Mouse (Mus musculus) kidney, embryonic 15.5 days (tissue): ENCODE measurements around the gene Efhd1. TPM values are rescaled to one million over a fixed set of nuclear protein-coding genes. Genes with fewer than 3 reads are reported as not detected.
A peak's percentile ranks its signal among the peaks of the same experiment; 100 is the strongest.

ENCODE experiments used
- ATAC-seq: fragments of 200-750 bp; cut with Nextera tagmentation; replicated peaks from 2 replicates; pipeline ENCODE4 v1.8.0; 2017; ENCODE audit warnings: moderate TSS enrichment; ENCODE audit not compliant: low FRiP score
- H3K27ac ChIP-seq: fragments of 300-500 bp; sonication (generic); 2 replicates; pipeline ENCODE4 v1.5.1; 2015; ENCODE audit warnings: mild to moderate bottlenecking, inconsistent platforms
- H3K27me3 ChIP-seq: fragments of 300-500 bp; sonication (generic); 2 replicates; pipeline ENCODE4 v1.6.1; 2015; ENCODE audit warnings: inconsistent platforms
- H3K36me3 ChIP-seq: fragments of 300-500 bp; sonication (generic); 2 replicates; pipeline ENCODE4 v1.6.1; 2015; ENCODE audit warnings: inconsistent platforms
- H3K4me1 ChIP-seq: fragments of 300-500 bp; sonication (generic); 2 replicates; pipeline ENCODE4 v1.6.1; 2015; ENCODE audit warnings: inconsistent platforms
- H3K4me2 ChIP-seq: fragments of 300-500 bp; sonication (generic); 2 replicates; pipeline ENCODE4 v1.6.1; 2015; ENCODE audit warnings: moderate library complexity, mild to moderate bottlenecking, inconsistent platforms
- H3K4me3 ChIP-seq: fragments of 300-500 bp; sonication (generic); replicated peaks from 2 replicates; pipeline ENCODE4 v1.5.1; 2015; ENCODE audit warnings: mild to moderate bottlenecking, inconsistent platforms
- H3K9ac ChIP-seq: fragments of 300-500 bp; sonication (generic); 2 replicates; pipeline ENCODE4 v1.6.1; 2015; ENCODE audit warnings: mild to moderate bottlenecking, inconsistent platforms
- H3K9me3 ChIP-seq: fragments of 300-500 bp; sonication (generic); replicated peaks from 2 replicates; pipeline ENCODE4 v1.6.1; 2016; ENCODE audit warnings: inconsistent platforms
- WGBS: fragments of 180-500 bp; shearing (Covaris S2); methylation state at CpG from one replicate; pipeline ENCODE4 v1.1.7; 2015; ENCODE audit warnings: mixed read lengths; 5-methylcytosine and 5-hydroxymethylcytosine counted together
- polyA plus RNA-seq: library from polyadenylated mRNA; unstranded; fragments of >200 nt; fragmentation: Nextera tagmentation; extraction: Ambion mirVana; gene quantifications from 2 replicates; pipeline ENCODE4 v1.2.1, GENCODE M21; 2015

Gene Efhd1
- polyA plus RNA-seq, 1 experiment from 2014 or later, result 5.8 TPM

GRCm38 (mm10) chr1:87245929-87246815, 18.0 kb upstream of the Efhd1 start:
- WGBS, result 24% methylated on average over 22 of the region's 22 CpGs

GRCm38 (mm10) chr1:87252040-87252609, 12.0 kb upstream of the Efhd1 start:
- no peak overlapping the region for H3K4me3 ChIP-seq
- no peak for ATAC-seq

More at GRCm38 (mm10) chr1:87245929-87246815, 18.0 kb upstream of the Efhd1 start:
- peaks cover 3% of the 10 kb centered on the region; the same call in 1 of the 2 replicates for H3K4me1 ChIP-seq
- peak overlapping the region; percentile 45; the same call in 1 of the 2 replicates for H3K4me2 ChIP-seq
- no peak overlapping the region for H3K9ac ChIP-seq
- no peaks in the 10 kb centered on the region for H3K27me3 ChIP-seq
- no peaks in the 10 kb centered on the region for H3K36me3 ChIP-seq
- no peaks in the 10 kb centered on the region for H3K9me3 ChIP-seq
- peak overlapping the region; percentile 11; the same call in 1 of the 2 replicates for H3K4me3 ChIP-seq
- H3K27ac ChIP-seq, result no peak overlapping the region
- peak; percentile 93 for ATAC-seq

GRCm38 (mm10) chr1:87255173-87255572, 9.0 kb upstream of the Efhd1 start:
- Histone ChIP-seq H3K9me3 (no peaks in the 10 kb centered on the region), H3K4me2 (no peak overlapping the region), H3K27ac (no peak overlapping the region), H3K27me3 (peaks cover 36% of the 10 kb centered on the region), H3K4me3 (no peak overlapping the region), H3K4me1 (0 out of 2 replicates have a peak, but pooled peaks cover 6% of the 10 kb centered on the region), H3K9ac (no peak overlapping the region), H3K36me3 (no peaks in the 10 kb centered on the region)
- WGBS, result 68% methylated on average over 4 of the region's 4 CpGs
- no peak for ATAC-seq

More at GRCm38 (mm10) chr1:87252040-87252609, 12.0 kb upstream of the Efhd1 start:
- Histone ChIP-seq H3K27ac (no peak overlapping the region), H3K4me2 (no peak overlapping the region), H3K9ac (no peak overlapping the region), H3K27me3 (peaks cover 8% of the 10 kb centered on the region), H3K9me3 (no peaks in the 10 kb centered on the region), H3K36me3 (no peaks in the 10 kb centered on the region), H3K4me1 (no peaks in the 10 kb centered on the region)
- WGBS, result 65% methylated on average over 5 of the region's 5 CpGs

GRCm38 (mm10) chr1:87257691-87258090, 6.5 kb upstream of the Efhd1 start:
- 29% methylated on average over 11 of the region's 11 CpGs for WGBS
- Histone ChIP-seq H3K4me1 (0 out of 2 replicates have a peak, but pooled peaks cover 6% of the 10 kb centered on the region), H3K9ac (no peak overlapping the region)

DNA sequence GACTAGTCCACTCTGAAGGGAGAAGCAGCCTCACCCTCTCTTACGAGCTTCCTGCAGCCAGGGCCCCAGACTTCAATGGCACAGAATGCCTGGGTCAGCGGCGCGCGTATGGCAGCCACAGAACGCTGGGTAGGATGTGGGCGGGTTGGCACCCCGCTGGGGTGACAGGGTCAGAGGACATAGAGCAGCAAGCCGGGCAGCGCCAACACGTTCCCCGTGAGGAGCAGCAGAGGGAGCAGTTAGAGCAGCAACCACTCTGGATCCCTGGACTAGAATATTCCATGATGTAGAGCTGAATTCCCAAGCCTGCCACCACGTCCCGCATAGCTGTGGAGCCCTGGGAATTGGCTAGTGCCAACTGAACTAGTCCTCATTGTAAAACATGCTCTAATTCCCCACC, 5.7 kb upstream of the Efhd1 start:
- H3K9ac ChIP-seq, result no peak overlapping the region
- 10% methylated on average over 14 of the region's 14 CpGs for WGBS
- H3K9me3 ChIP-seq, result no peaks in the 10 kb centered on the region
- H3K4me1 ChIP-seq, result peaks cover 10% of the 10 kb centered on the region; the same call in 1 of the 2 replicates
- H3K4me3 ChIP-seq, result no peak overlapping the region
- no peaks in the 10 kb centered on the region for H3K36me3 ChIP-seq
- peaks cover 69% of the 10 kb centered on the region for H3K27me3 ChIP-seq
- no peak overlapping the region for H3K27ac ChIP-seq
- peak overlapping the region; percentile 27; the same call in 1 of the 2 replicates for H3K4me2 ChIP-seq
- no peak for ATAC-seq

More at GRCm38 (mm10) chr1:87257691-87258090, 6.5 kb upstream of the Efhd1 start:
- no peak overlapping the region for H3K27ac ChIP-seq
- no peak overlapping the region for H3K4me3 ChIP-seq
- H3K36me3 ChIP-seq, result no peaks in the 10 kb centered on the region
- no peak overlapping the region for H3K4me2 ChIP-seq
- ATAC-seq, result no peak
- peaks cover 61% of the 10 kb centered on the region for H3K27me3 ChIP-seq
- H3K9me3 ChIP-seq, result no peaks in the 10 kb centered on the region

- Histone ChIP-seq H3K4me1 (peaks cover 19% of the 10 kb centered on the region), H3K4me2 (no peak overlapping the region), H3K9ac (no peak overlapping the region), H3K4me3 (no peak overlapping the region), H3K27me3 (peaks cover 75% of the 10 kb centered on the region), H3K36me3 (no peaks in the 10 kb centered on the region), H3K27ac (no peak overlapping the region), H3K9me3 (no peaks in the 10 kb centered on the region)
- WGBS, result 92% methylated on average over 2 of the region's 2 CpGs
- ATAC-seq, result no peak
Observed at GRCm38 (mm10) chr1:87259316-87259715, 4.8 kb upstream of the Efhd1 start.

DNA sequence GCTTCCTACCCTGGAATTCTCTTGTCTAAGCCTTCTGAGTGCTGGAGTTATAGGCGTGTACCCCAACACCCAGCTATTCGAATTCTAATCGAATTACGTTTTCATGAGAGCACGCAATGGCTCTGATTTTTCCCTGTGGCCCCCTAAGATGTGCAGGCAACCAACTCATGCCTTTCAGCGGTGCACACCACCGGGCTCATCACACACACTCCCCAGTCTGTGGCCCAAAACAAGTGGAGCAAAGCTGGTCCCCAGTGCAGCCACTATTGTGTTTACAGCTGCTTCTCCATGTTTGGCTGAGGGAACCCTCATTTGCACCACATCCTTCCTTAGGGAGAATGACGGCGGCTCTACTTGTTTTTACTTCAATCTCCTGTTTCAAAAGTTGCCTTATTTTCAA, 906 bp upstream of the Efhd1 start:
- ATAC-seq, result no peak
- Histone ChIP-seq H3K27me3 (peaks cover 93% of the 10 kb centered on the region), H3K4me3 (0 out of 2 replicates have a peak overlapping the region, but pooled peaks have one; percentile 49), H3K9me3 (no peaks in the 10 kb centered on the region), H3K27ac (no peak overlapping the region), H3K36me3 (no peaks in the 10 kb centered on the region), H3K4me1 (peaks cover 37% of the 10 kb centered on the region), H3K4me2 (no peak overlapping the region), H3K9ac (no peak overlapping the region)
- WGBS, result 7% methylated on average over 9 of the region's 9 CpGs

DNA sequence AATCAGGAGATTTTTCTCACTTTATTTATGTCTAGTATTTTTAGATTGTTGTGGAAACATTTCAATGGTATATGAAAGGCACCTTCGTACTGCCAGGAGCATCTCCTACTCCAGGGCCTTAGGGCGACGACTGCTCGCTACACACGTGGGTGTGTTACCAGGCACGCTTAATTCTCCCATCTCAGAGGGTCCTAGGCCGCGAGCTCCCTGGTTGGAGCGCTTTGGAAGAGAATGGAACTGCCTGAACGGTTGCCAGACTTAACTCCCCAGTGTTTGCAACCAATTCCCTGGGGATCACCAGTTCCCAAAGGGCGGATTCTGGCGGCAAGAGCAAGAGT, 398 bp upstream of the Efhd1 start:
- Histone ChIP-seq H3K4me1 (peaks cover 34% of the 10 kb centered on the region), H3K36me3 (no peaks in the 10 kb centered on the region), H3K9ac (peak overlapping the region; percentile 29; the same call in 1 of the 2 replicates), H3K9me3 (no peaks in the 10 kb centered on the region), H3K27me3 (peaks cover 93% of the 10 kb centered on the region), H3K4me2 (peak overlapping the region; percentile 85), H3K4me3 (peak overlapping the region; percentile 49), H3K27ac (no peak overlapping the region)
- 2% methylated on average over 12 of the region's 12 CpGs for WGBS
- no peak for ATAC-seq

GRCm38 (mm10) chr1:87265200-87265599, 1.0 kb downstream of the Efhd1 start:
- Histone ChIP-seq H3K4me3 (peak overlapping the region; percentile 49), H3K4me1 (peaks cover 41% of the 10 kb centered on the region), H3K4me2 (peak overlapping the region; percentile 85), H3K27me3 (peaks cover 82% of the 10 kb centered on the region), H3K9me3 (no peaks in the 10 kb centered on the region), H3K36me3 (no peaks in the 10 kb centered on the region), H3K27ac (no peak overlapping the region), H3K9ac (no peak overlapping the region)
- no peak for ATAC-seq
- whole genome bisulfite sequencing, result 2% methylated on average over 13 of the region's 13 CpGs

- Histone ChIP-seq H3K4me3 (no peak overlapping the region), H3K9me3 (no peaks in the 10 kb centered on the region), H3K9ac (no peak overlapping the region), H3K4me1 (peaks cover 54% of the 10 kb centered on the region), H3K36me3 (no peaks in the 10 kb centered on the region), H3K27me3 (peaks cover 69% of the 10 kb centered on the region), H3K4me2 (no peak overlapping the region; the same call in 1 of the 2 replicates), H3K27ac (no peak overlapping the region)
- no peak for ATAC-seq
- 18% methylated on average over 8 of the region's 8 CpGs for WGBS
Observed at GRCm38 (mm10) chr1:87266296-87267090, 2.3 kb downstream of the Efhd1 start.

GRCm38 (mm10) chr1:87270204-87270603, 6.0 kb downstream of the Efhd1 start:
- H3K9me3 ChIP-seq, result no peaks in the 10 kb centered on the region
- H3K4me1 ChIP-seq, result peaks cover 48% of the 10 kb centered on the region
- H3K4me3 ChIP-seq, result no peak overlapping the region
- 0 out of 2 replicates have a peak overlapping the region, but pooled peaks have one; percentile 37 for H3K4me2 ChIP-seq
- H3K27ac ChIP-seq, result peak overlapping the region; percentile 86
- no peaks in the 10 kb centered on the region for H3K36me3 ChIP-seq
- H3K27me3 ChIP-seq, result peaks cover 32% of the 10 kb centered on the region
- no peak overlapping the region for H3K9ac ChIP-seq
- 19% methylated on average over 3 of the region's 3 CpGs for WGBS
- ATAC-seq, result no peak
